ENCODE assay signal across 14 mouse cellular contexts in the genomic region with DNA sequence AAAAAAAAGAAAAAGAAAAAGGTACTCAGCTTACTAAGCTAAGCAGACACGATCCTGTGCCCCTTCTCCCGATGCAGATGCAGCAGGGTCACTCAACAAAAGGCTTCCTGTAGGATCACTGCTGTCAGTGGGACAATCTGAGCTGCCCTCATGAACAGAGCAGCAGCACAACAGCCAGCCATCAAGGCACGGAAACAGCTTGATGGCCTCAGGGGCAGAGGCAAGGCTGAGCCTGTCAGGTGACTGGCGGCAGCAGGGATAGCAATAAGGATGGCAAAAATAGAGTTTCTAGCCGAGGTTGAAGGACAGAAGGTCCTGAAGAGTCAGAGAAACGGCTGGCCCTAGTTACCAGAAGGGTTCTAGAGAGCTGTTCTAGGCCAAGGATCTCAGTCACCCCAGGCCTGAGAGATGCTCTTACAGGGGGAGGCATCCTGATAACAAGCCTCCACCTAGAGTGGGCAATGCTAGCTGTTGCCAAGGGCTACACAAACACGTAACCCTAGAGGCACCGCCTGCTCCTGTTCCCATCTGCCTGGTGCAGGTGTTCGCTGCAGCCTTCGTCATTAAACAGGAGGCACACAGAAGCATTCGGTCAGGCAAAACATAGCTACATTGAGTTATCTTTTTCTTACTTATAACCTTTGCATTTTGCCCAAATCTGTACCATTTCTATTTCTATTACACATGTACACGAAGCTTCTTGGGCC. TPM values are rescaled to one million over a fixed set of nuclear protein-coding genes. Genes with fewer than 3 reads are reported as not detected.
DNase-seq lines count a peak whose midpoint lies in the region; ATAC-seq lines count a peak whose summit lies in the region.
"Had no signal": no experiment of that assay in that cellular context is flagged by ENCODE, and none has a peak within 500 bp of the region (broad histone marks: within the 10 kb centered on the region; RNA-seq: fewer than 3 reads in every experiment).

No protein-coding gene starts in this region.

- H3K27ac ChIP-seq in liver, embryonic 11.5 days (ENCODE audit: low read depth, low read length): no peak overlapping the region
- no peak overlapping the region for H3K27ac ChIP-seq in hindbrain, embryonic 10.5 days
- H3K27ac ChIP-seq in neural tube, embryonic 14.5 days (ENCODE audit: low read depth, low read length): no peak overlapping the region
- H3K27ac ChIP-seq: forebrain, embryonic 13.5 days; liver, embryonic 13.5 days had no signal

- WGBS in liver, embryonic 11.5 days: 77% methylated on average over 12 of the region's 12 CpGs
- 69% methylated on average over 12 of the region's 12 CpGs for WGBS in hindbrain, embryonic 10.5 days
- WGBS in neural tube, embryonic 14.5 days: 49% methylated on average over 12 of the region's 12 CpGs

- 0 out of 2 replicates have a peak, but pooled peaks cover 2% of the 10 kb centered on the region for H3K4me1 ChIP-seq in liver, embryonic 11.5 days (replicated peaks; ENCODE audit: control insufficient read depth, insufficient read depth, low read length)
- H3K4me1 ChIP-seq in hindbrain, embryonic 10.5 days (replicated peaks): peaks cover 5% of the 10 kb centered on the region; the same call in 1 of the 2 replicates
- H3K4me1 ChIP-seq in neural tube, embryonic 14.5 days (ENCODE audit: control insufficient read depth, insufficient read depth, low read length): no peaks in the 10 kb centered on the region
- H3K4me1 ChIP-seq: forebrain, embryonic 13.5 days had no signal

- H3K4me2 ChIP-seq in liver, embryonic 11.5 days: no peak overlapping the region
- no peak overlapping the region for H3K4me2 ChIP-seq in neural tube, embryonic 14.5 days (ENCODE audit: low read depth, low read length)
- H3K4me2 ChIP-seq: forebrain, embryonic 13.5 days; liver, embryonic 13.5 days had no signal

- H3K4me3 ChIP-seq in liver, embryonic 11.5 days (ENCODE audit: low read depth, low read length): no peak overlapping the region
- no peak overlapping the region for H3K4me3 ChIP-seq in hindbrain, embryonic 10.5 days
- no peak overlapping the region for H3K4me3 ChIP-seq in neural tube, embryonic 14.5 days (ENCODE audit: low read depth, low read length)
- H3K4me3 ChIP-seq: forebrain, embryonic 13.5 days; liver, embryonic 13.5 days had no signal

- no peaks in the 10 kb centered on the region for H3K27me3 ChIP-seq in liver, embryonic 11.5 days (replicated peaks; ENCODE audit: control insufficient read depth, insufficient read depth, low read length)
- no peaks in the 10 kb centered on the region for H3K27me3 ChIP-seq in hindbrain, embryonic 10.5 days (ENCODE audit: insufficient read depth, poor library complexity, severe bottlenecking)
- H3K27me3 ChIP-seq in neural tube, embryonic 14.5 days (ENCODE audit: control insufficient read depth, insufficient read depth, low read length): no peaks in the 10 kb centered on the region
- H3K27me3 ChIP-seq: forebrain, embryonic 13.5 days; liver, embryonic 13.5 days had no signal

- no peak overlapping the region for H3K9ac ChIP-seq in liver, embryonic 11.5 days (ENCODE audit: low read depth, low read length)
- H3K9ac ChIP-seq in neural tube, embryonic 14.5 days (replicated peaks; ENCODE audit: low read depth, low read length): no peak overlapping the region
- H3K9ac ChIP-seq: forebrain, embryonic 13.5 days; liver, embryonic 13.5 days had no signal

- no peak for DNase-seq in cerebellum, adult 11 months
- DNase-seq in liver, embryonic 11.5 days (ENCODE audit: low spot score): no peak
- no peak for DNase-seq in liver
- DNase-seq in hindbrain, embryonic 10.5 days (ENCODE audit: low spot score): peak; percentile 8
- DNase-seq in spleen, adult 18-20 months: no peak
- DNase-seq: left cerebral cortex, postnatal 4 days; liver, embryonic 13.5 days; right cerebral cortex, postnatal 4 days had no signal

- H3K9me3 ChIP-seq in liver, embryonic 11.5 days (ENCODE audit: control insufficient read depth, low read length): no peaks in the 10 kb centered on the region
- H3K9me3 ChIP-seq in hindbrain, embryonic 10.5 days: 0 out of 2 replicates have a peak, but pooled peaks cover under 1% of the 10 kb centered on the region
- H3K9me3 ChIP-seq in neural tube, embryonic 14.5 days (ENCODE audit: control insufficient read depth, low read length): no peaks in the 10 kb centered on the region
- H3K9me3 ChIP-seq: forebrain, embryonic 13.5 days; liver, embryonic 13.5 days had no signal

- peak; percentile 50; the same call in 1 of the 2 replicates for ATAC-seq in cerebellum, adult (ENCODE audit: insufficient number of reproducible peaks, low FRiP score, low TSS enrichment)
- ATAC-seq in liver, embryonic 11.5 days (replicated peaks; ENCODE audit: low FRiP score): 0 out of 2 replicates have a peak, but pooled peaks have one; percentile 16
- peak; percentile 47; the same call in 1 of the 2 replicates for ATAC-seq in neural tube, embryonic 14.5 days (ENCODE audit: low read depth)
- ATAC-seq in megakaryocyte progenitor cell, adult 5-6 weeks (replicated peaks; ENCODE audit: poor library complexity): no peak
- ATAC-seq: forebrain, embryonic 13.5 days; inflammation-experienced regulatory T-cells, adult 6 months; lung, postnatal 0 days had no signal

- H3K36me3 ChIP-seq in liver, embryonic 11.5 days (ENCODE audit: control insufficient read depth, insufficient read depth, low read length): peaks cover 10% of the 10 kb centered on the region; the same call in 1 of the 2 replicates
- peaks cover 41% of the 10 kb centered on the region for H3K36me3 ChIP-seq in hindbrain, embryonic 10.5 days
- H3K36me3 ChIP-seq in neural tube, embryonic 14.5 days (ENCODE audit: control insufficient read depth, insufficient read depth, low read length): peaks cover 12% of the 10 kb centered on the region; the same call in 1 of the 2 replicates

RNA-seq across cellular contexts. Expression of a gene that starts 17.3 kb away (rescaled TPM):
- polyA plus RNA-seq in liver, embryonic 11.5 days (2014; fragmentation: Nextera tagmentation; extraction: Ambion mirVana): 9.5 and 10.4 TPM in 2 replicates
- 19.3 and 24.9 TPM in 2 replicates for polyA plus RNA-seq in hindbrain, embryonic 10.5 days (2016; fragmentation: Nextera tagmentation; extraction: Ambion mirVana)
- 12.9 and 13.3 TPM in 2 replicates for polyA plus RNA-seq in neural tube, embryonic 14.5 days (2014; fragmentation: Nextera tagmentation; extraction: Ambion mirVana)
- total RNA-seq in megakaryocyte progenitor cell, adult 5-6 weeks (2015): 28.5 and 30.0 TPM in 2 replicates
- total RNA-seq in megakaryocyte progenitor cell, adult 5-6 weeks (2017): 24.7 and 31.9 TPM in 2 replicates
